Mouse (Mus musculus) myocyte (in vitro differentiated cells): ENCODE measurements around the gene Abcc5.

Source experiments
- CEBPB ChIP-seq: IDR thresholded peaks from 2 replicates; pipeline ENCODE4 v1.6.1; 2011; ENCODE audit warnings: mild to moderate bottlenecking, moderate library complexity; ENCODE audit not compliant: poor library complexity, insufficient read depth, severe bottlenecking
- MAX ChIP-seq: IDR thresholded peaks from one replicate; pipeline ENCODE4 v1.6.1; 2011; ENCODE audit warnings: low read depth, mild to moderate bottlenecking, control low read depth
- MYOD1 ChIP-seq, 3 experiments: IDR thresholded peaks; one replicate each; pipeline ENCODE4 v1.6.1; 2011; ENCODE audit warnings: control low read depth in 2 of 3, low read depth in 2 of 3, mild to moderate bottlenecking in 2 of 3, moderate library complexity in 1 of 3; ENCODE audit not compliant: insufficient read length in 2 of 3, control insufficient read depth in 1 of 3
- MYOG ChIP-seq, 3 experiments: IDR thresholded peaks; one replicate each; pipeline ENCODE4 v1.6.1; 2011; ENCODE audit warnings: control low read depth in 2 of 3, low read depth in 2 of 3, mild to moderate bottlenecking in 2 of 3; ENCODE audit not compliant: insufficient read length in 2 of 3, control insufficient read depth in 1 of 3, insufficient read depth in 1 of 3
- POLR2A ChIP-seq: IDR thresholded peaks from one replicate; pipeline ENCODE4 v1.6.1; 2011; ENCODE audit warnings: low read depth, mild to moderate bottlenecking, control low read depth, moderate library complexity; ENCODE audit not compliant: insufficient read length
- POLR2AphosphoS2 ChIP-seq: IDR thresholded peaks from one replicate; pipeline ENCODE4 v1.6.1; 2011; ENCODE audit warnings: low read depth, control low read depth; ENCODE audit not compliant: insufficient read length
- TCF12 ChIP-seq: IDR thresholded peaks from one replicate; pipeline ENCODE4 v1.6.1; 2011; ENCODE audit warnings: mild to moderate bottlenecking, control low read depth; ENCODE audit not compliant: poor library complexity, insufficient read depth, severe bottlenecking
- TCF3 ChIP-seq: IDR thresholded peaks from one replicate; pipeline ENCODE4 v1.6.1; 2011; ENCODE audit warnings: low read depth, control low read depth; ENCODE audit not compliant: insufficient read length
- USF1 ChIP-seq: IDR thresholded peaks from one replicate; pipeline ENCODE4 v1.6.1; 2011; ENCODE audit warnings: low read depth, mild to moderate bottlenecking, control low read depth, moderate library complexity

- TF ChIP-seq USF1: no peak
- no peak for TF ChIP-seq POLR2A
- TF ChIP-seq TCF12: no peak
- no peak for TF ChIP-seq MYOG (IDR thresholded peaks at IDR 0.05; ENCODE audit: control insufficient read depth in 1 of 3, insufficient read depth in 1 of 3, insufficient read length in 2 of 3, low read depth in 2 of 3)
- no peak for TF ChIP-seq CEBPB
- TF ChIP-seq MAX: no peak
- TF ChIP-seq POLR2AphosphoS2: no peak
- no peak for TF ChIP-seq TCF3
- TF ChIP-seq MYOD1 (IDR thresholded peaks at IDR 0.05; ENCODE audit: control insufficient read depth in 1 of 3, insufficient read length in 2 of 3, low read depth in 2 of 3): no peak
Measured at GRCm38 (mm10) chr16:20471686-20472085, 45.5 kb upstream of the Abcc5 start.
